Mouse (Mus musculus): ENCODE measurements around the gene Scg3. TPM values are rescaled to one million over a fixed set of nuclear protein-coding genes. Genes with fewer than 3 reads are reported as not detected.

The Scg3 gene
- polyA plus RNA-seq, 1 experiment from 2014 or later: 7.6 TPM

DNA sequence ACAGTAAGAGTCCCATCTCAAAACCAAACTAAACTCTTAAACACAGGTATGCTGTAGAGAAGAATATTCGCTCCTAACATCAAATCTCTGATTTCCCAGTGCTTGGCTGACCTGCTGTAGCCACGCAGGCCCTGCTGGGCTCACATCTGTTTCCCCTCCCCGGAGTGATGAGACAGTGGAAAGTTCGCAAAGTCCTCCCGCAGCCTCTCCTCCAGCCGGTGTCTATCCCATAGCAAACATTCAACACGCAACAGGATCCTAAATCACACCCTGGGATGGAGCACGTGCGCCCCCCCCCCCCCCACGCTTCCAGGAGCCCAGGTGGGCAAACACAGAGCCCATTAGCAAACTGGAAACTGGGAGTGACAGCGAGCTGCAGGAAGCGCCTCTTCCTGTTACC, 82.3 kb downstream of the Scg3 start:
- H3K9me3 ChIP-seq (ENCODE audit: control insufficient read depth, low read depth, low read length): no peaks in the 10 kb centered on the region; the same call in 1 of the 2 replicates
- peak overlapping the region; percentile 29 for H3K4me2 ChIP-seq (replicated peaks; ENCODE audit: low read depth, low read length)
- H3K36me3 ChIP-seq (ENCODE audit: control insufficient read depth, insufficient read depth, low read length): no peaks in the 10 kb centered on the region
- peaks cover 10% of the 10 kb centered on the region; the same call in 1 of the 2 replicates for H3K4me1 ChIP-seq (ENCODE audit: control insufficient read depth, insufficient read depth, low read length)
- no peaks in the 10 kb centered on the region for H3K27me3 ChIP-seq (ENCODE audit: control insufficient read depth, insufficient read depth, low read length)
- 16% methylated on average over 12 of the region's 12 CpGs for WGBS
- H3K27ac ChIP-seq (ENCODE audit: low read length): no peak overlapping the region
- H3K9ac ChIP-seq (replicated peaks; ENCODE audit: low read depth, low read length): no peak overlapping the region
- no peak for ATAC-seq (ENCODE audit: insufficient number of reproducible peaks, insufficient read depth, low FRiP score, low read depth)
- H3K4me3 ChIP-seq (ENCODE audit: low read depth, low read length): no peak overlapping the region

DNA sequence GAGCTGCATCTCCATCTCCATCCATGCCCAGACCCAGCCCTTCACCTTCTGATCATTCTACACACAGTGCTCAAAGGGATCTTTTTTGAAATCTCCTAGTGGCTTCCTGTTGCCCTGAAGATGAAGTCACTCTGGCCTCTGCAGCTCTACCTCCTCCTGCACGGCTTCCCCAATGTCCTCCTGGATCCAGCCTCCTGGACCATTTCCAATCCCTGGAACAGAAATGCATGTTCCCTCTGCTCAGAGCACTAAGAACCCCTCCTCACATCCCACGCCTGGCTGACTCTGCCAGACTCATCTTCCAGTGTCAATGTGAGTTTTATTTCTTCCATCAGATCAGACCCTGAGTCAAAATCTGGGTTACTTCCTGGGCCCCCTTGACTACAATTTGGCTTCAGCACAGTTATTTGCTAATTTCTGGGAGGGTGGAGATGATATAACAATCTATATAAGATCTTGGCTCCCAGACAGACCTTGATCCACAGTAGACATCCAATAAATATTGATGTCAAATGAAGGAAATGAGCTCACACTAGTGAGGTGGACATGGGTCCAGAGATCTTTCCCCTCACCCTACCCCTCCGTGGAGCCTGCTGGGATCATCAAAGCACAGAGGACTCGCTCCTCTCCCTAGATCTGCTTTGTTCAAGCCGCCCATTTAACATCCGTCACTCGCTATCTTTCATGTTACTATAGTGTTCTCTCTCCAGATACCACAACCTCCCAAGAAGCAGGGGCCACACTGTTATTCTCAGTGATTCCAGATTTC, 83.5 kb downstream of the Scg3 start:
- no peaks in the 10 kb centered on the region; the same call in 1 of the 2 replicates for H3K9me3 ChIP-seq (ENCODE audit: control insufficient read depth, low read depth, low read length)

GRCm38 (mm10) chr9:75599191-75599841, 84.5 kb downstream of the Scg3 start:
- H3K27me3 ChIP-seq (ENCODE audit: control insufficient read depth, insufficient read depth, low read length): no peaks in the 10 kb centered on the region
- 0 out of 2 replicates have a peak, but pooled peaks have one; percentile 54 for ATAC-seq (ENCODE audit: insufficient number of reproducible peaks, insufficient read depth, low FRiP score, low read depth)
- no peak overlapping the region for H3K9ac ChIP-seq (replicated peaks; ENCODE audit: low read depth, low read length)
- H3K4me2 ChIP-seq (replicated peaks; ENCODE audit: low read depth, low read length): no peak overlapping the region
- no peaks in the 10 kb centered on the region; the same call in 1 of the 2 replicates for H3K9me3 ChIP-seq (ENCODE audit: control insufficient read depth, low read depth, low read length)
- H3K4me1 ChIP-seq (ENCODE audit: control insufficient read depth, insufficient read depth, low read length): peaks cover 10% of the 10 kb centered on the region; the same call in 1 of the 2 replicates
- H3K27ac ChIP-seq (ENCODE audit: low read length): no peak overlapping the region; the same call in 1 of the 2 replicates
- H3K4me3 ChIP-seq (ENCODE audit: low read depth, low read length): no peak overlapping the region
- no peaks in the 10 kb centered on the region for H3K36me3 ChIP-seq (ENCODE audit: control insufficient read depth, insufficient read depth, low read length)
- WGBS: 36% methylated on average over 5 of the region's 5 CpGs

More for the DNA sequence above, 83.5 kb downstream of the Scg3 start:
- no peak overlapping the region for H3K9ac ChIP-seq (replicated peaks; ENCODE audit: low read depth, low read length)
- no peak overlapping the region; the same call in 1 of the 2 replicates for H3K27ac ChIP-seq (ENCODE audit: low read length)
- H3K36me3 ChIP-seq (ENCODE audit: control insufficient read depth, insufficient read depth, low read length): no peaks in the 10 kb centered on the region
- ATAC-seq (ENCODE audit: insufficient number of reproducible peaks, insufficient read depth, low FRiP score, low read depth): no peak
- H3K27me3 ChIP-seq (ENCODE audit: control insufficient read depth, insufficient read depth, low read length): no peaks in the 10 kb centered on the region
- H3K4me2 ChIP-seq (replicated peaks; ENCODE audit: low read depth, low read length): no peak overlapping the region
- no peak overlapping the region for H3K4me3 ChIP-seq (ENCODE audit: low read depth, low read length)
- H3K4me1 ChIP-seq (ENCODE audit: control insufficient read depth, insufficient read depth, low read length): peaks cover 10% of the 10 kb centered on the region; the same call in 1 of the 2 replicates
- 70% methylated on average over 7 of the region's 7 CpGs for WGBS

GRCm38 (mm10) chr9:75597596-75597995, 86.3 kb downstream of the Scg3 start:
- Histone ChIP-seq H3K4me1 (ENCODE audit: control insufficient read depth, insufficient read depth, low read length) (peaks cover 10% of the 10 kb centered on the region; the same call in 1 of the 2 replicates), H3K36me3 (ENCODE audit: control insufficient read depth, insufficient read depth, low read length) (no peaks in the 10 kb centered on the region), H3K9ac (replicated peaks; ENCODE audit: low read depth, low read length) (no peak overlapping the region), H3K9me3 (ENCODE audit: control insufficient read depth, low read depth, low read length) (no peaks in the 10 kb centered on the region), H3K4me3 (ENCODE audit: low read depth, low read length) (no peak overlapping the region), H3K4me2 (replicated peaks; ENCODE audit: low read depth, low read length) (no peak overlapping the region), H3K27me3 (ENCODE audit: control insufficient read depth, insufficient read depth, low read length) (no peaks in the 10 kb centered on the region), H3K27ac (ENCODE audit: low read length) (no peak overlapping the region)
- no peak for ATAC-seq (ENCODE audit: insufficient number of reproducible peaks, insufficient read depth, low FRiP score, low read depth)
- 89% methylated on average over 4 of the region's 4 CpGs for WGBS

- no peak for ATAC-seq (ENCODE audit: insufficient number of reproducible peaks, insufficient read depth, low FRiP score, low read depth)
- H3K9ac ChIP-seq (replicated peaks; ENCODE audit: low read depth, low read length): no peak overlapping the region
- H3K9me3 ChIP-seq (ENCODE audit: control insufficient read depth, low read depth, low read length): no peaks in the 10 kb centered on the region
These were observed 86.8 kb downstream of the Scg3 start for GRCm38 (mm10) chr9:75597036-75597435.

DNA sequence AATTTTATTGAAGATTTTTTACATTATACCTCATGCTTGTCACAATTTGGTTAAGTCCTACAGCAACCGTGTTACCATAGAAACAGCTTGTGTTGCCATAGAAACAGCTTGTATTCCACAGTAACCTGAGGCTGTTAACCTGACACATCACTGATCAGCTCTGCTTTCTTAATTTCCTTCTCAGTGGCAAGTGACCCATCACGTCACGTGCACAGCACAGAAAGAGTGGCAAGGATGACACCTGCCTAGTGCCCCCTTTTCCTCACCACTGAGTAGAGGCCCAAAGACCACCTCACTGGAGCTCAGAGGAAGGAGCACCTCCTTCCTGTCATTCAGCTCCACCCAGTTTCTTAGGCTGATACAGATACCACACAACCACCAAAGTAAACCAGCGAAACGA, 90.4 kb downstream of the Scg3 start:
- Histone ChIP-seq H3K27ac (ENCODE audit: low read length) (no peak overlapping the region), H3K36me3 (ENCODE audit: control insufficient read depth, insufficient read depth, low read length) (no peaks in the 10 kb centered on the region), H3K4me3 (ENCODE audit: low read depth, low read length) (no peak overlapping the region), H3K4me1 (ENCODE audit: control insufficient read depth, insufficient read depth, low read length) (no peaks in the 10 kb centered on the region), H3K4me2 (replicated peaks; ENCODE audit: low read depth, low read length) (no peak overlapping the region), H3K9me3 (ENCODE audit: control insufficient read depth, low read depth, low read length) (no peaks in the 10 kb centered on the region), H3K27me3 (ENCODE audit: control insufficient read depth, insufficient read depth, low read length) (no peaks in the 10 kb centered on the region), H3K9ac (replicated peaks; ENCODE audit: low read depth, low read length) (no peak overlapping the region)
- whole genome bisulfite sequencing: 83% methylated on average over 5 of the region's 5 CpGs
- no peak for ATAC-seq (ENCODE audit: insufficient number of reproducible peaks, insufficient read depth, low FRiP score, low read depth)

More at GRCm38 (mm10) chr9:75597036-75597435, 86.8 kb downstream of the Scg3 start:
- peaks cover 10% of the 10 kb centered on the region; the same call in 1 of the 2 replicates for H3K4me1 ChIP-seq (ENCODE audit: control insufficient read depth, insufficient read depth, low read length)
- 88% methylated on average over 13 of the region's 13 CpGs for WGBS
- no peaks in the 10 kb centered on the region for H3K36me3 ChIP-seq (ENCODE audit: control insufficient read depth, insufficient read depth, low read length)
- H3K4me3 ChIP-seq (ENCODE audit: low read depth, low read length): no peak overlapping the region
- H3K27me3 ChIP-seq (ENCODE audit: control insufficient read depth, insufficient read depth, low read length): no peaks in the 10 kb centered on the region
- H3K27ac ChIP-seq (ENCODE audit: low read length): no peak overlapping the region
- no peak overlapping the region for H3K4me2 ChIP-seq (replicated peaks; ENCODE audit: low read depth, low read length)

Other genes starting within 250 kb of the Scg3 start
- gene Leo1, start 242.5 kb downstream of the Scg3 start, polyA plus RNA-seq (2014; fragmentation: Nextera tagmentation; extraction: Ambion mirVana): 39.0 and 39.6 TPM in 2 replicates
- gene Tmod3, start 124.4 kb downstream of the Scg3 start, polyA plus RNA-seq (2014; fragmentation: Nextera tagmentation; extraction: Ambion mirVana): 117 and 121 TPM in 2 replicates
- gene Tmod2, start 72.7 kb downstream of the Scg3 start, polyA plus RNA-seq (2014; fragmentation: Nextera tagmentation; extraction: Ambion mirVana): 17.6 and 22.8 TPM in 2 replicates
- gene Lysmd2, start 58.3 kb downstream of the Scg3 start, polyA plus RNA-seq (2014; fragmentation: Nextera tagmentation; extraction: Ambion mirVana): 31.8 and 33.8 TPM in 2 replicates
- gene Bmp5, start 91.3 kb upstream of the Scg3 start, polyA plus RNA-seq (2014; fragmentation: Nextera tagmentation; extraction: Ambion mirVana): 6.9 and 7.5 TPM in 2 replicates

Data from stomach, embryonic 14.5 days (tissue).